Mouse (Mus musculus): ENCODE results near the gene Gm17660.

Gene Gm17660

DNA sequence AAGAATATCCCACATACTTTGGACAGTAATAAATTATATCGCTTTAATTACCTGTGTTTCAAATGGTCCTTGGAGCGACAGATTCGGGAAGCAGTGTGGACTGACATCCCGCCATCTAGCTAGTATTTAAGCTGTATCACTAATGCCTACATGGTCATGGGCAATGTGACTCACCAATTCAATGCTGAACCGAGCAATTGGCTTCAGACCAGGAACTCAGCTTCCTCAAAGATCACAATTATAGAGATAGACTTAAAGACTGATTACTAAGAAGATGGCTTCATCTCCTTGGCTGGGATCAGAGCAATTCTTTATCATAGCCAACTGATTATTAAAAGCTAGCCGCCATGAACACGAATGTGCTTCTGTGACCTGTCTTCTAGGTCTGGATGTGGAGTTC lies at the start of gene Gm17660:
Gene Gm17660, minus strand, starts transcription at position 101 of the 400 bp plus-strand sequence.
- DNase-seq (ENCODE audit: low read depth in 2 of 2, low spot score in 2 of 2) = no peak

- DNase-seq (ENCODE audit: low read depth in 2 of 2, low spot score in 2 of 2) = no peak
Observed at GRCm38 (mm10) chr5:104126561-104127320, 49.3 kb upstream of the Gm17660 start.

- DNase-seq (ENCODE audit: low read depth in 2 of 2, low spot score in 2 of 2) = no peak
Observed at GRCm38 (mm10) chr5:104124016-104124658, 46.7 kb upstream of the Gm17660 start.

DNA sequence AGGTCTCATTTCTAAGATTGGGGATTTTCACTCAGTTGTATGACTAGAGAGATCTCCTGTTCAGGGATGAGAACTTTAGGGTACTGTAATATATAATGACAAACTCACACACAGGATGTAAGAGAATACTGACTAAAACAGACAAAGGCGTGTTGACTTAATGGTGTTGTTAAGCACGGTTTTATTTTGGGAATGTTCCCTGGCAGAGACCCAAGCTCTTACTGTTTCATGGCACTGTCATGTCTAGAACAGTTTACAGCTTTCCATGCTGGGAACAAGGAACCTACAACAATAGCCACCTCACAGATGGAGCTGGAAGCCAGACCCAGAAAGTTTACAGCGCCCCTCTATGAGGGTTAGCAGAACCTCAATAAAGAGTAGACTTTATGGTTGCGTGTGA lies 38.5 kb upstream of the Gm17660 start:
- no peak for DNase-seq (ENCODE audit: low read depth in 2 of 2, low spot score in 2 of 2)

- no peak for DNase-seq (ENCODE audit: low read depth in 2 of 2, low spot score in 2 of 2)
Observed at GRCm38 (mm10) chr5:104115118-104115517, 37.7 kb upstream of the Gm17660 start.

- no peak for DNase-seq (ENCODE audit: low read depth in 2 of 2, low spot score in 2 of 2)
Observed at GRCm38 (mm10) chr5:104113491-104114172, 36.2 kb upstream of the Gm17660 start, which contains the start of gene Sparcl1. Sparcl1 (minus strand) TSS chr5:104113733.

- no peak for DNase-seq (ENCODE audit: low read depth in 2 of 2, low spot score in 2 of 2)
Observed at GRCm38 (mm10) chr5:104112511-104112910, 35.1 kb upstream of the Gm17660 start.

DNA sequence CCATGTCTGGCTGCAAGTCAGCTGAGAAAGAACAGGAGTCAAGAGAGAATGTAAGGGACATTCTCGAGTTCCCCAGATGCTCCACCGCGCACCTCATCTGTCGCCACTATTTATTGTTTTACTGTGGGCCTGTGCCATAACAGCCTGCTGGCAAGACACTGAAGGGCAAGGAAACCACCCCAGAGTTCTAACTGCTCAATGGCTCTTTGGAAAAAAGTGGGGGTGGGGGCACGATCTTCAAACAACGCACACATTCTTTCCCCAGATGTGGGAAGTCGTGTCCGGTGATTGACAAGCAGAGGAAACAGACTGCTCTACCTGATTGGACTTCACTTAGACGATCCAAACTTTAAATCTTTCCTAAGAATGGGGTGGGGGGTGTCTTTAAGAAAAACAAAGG lies 34.6 kb upstream of the Gm17660 start:
- no peak for DNase-seq (ENCODE audit: low read depth in 2 of 2, low spot score in 2 of 2)

GRCm38 (mm10) chr5:104110171-104110920 lies 32.9 kb upstream of the Gm17660 start:
- DNase-seq (ENCODE audit: low read depth in 2 of 2, low spot score in 2 of 2) = no peak

GRCm38 (mm10) chr5:104109516-104109915 lies 32.1 kb upstream of the Gm17660 start:
- no peak for DNase-seq (ENCODE audit: low read depth in 2 of 2, low spot score in 2 of 2)

DNA sequence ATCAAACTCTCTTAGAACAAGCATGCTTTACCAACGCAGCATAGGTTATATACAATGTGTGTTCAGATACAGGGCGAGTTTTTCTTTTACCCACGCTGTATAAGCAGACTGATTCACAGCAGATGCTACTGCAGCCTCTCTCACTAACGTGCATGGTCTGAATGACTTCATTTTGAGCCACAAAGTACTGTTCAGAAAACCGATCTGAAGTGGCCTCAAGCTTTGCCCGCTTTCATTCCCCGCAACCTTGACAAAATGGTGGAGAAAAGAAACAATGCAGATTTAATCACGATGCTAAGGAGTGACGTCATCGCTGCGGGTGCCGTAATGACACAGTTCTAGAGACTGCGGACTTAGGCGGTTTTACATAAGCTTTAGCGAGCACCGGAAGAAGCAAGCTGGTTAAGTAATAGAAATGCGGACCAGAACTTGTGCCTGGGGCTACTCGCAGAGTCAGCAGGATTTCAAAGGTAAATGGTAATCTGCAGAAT lies 31.5 kb upstream of the Gm17660 start:
- DNase-seq (ENCODE audit: low read depth in 2 of 2, low spot score in 2 of 2) = no peak

DNA sequence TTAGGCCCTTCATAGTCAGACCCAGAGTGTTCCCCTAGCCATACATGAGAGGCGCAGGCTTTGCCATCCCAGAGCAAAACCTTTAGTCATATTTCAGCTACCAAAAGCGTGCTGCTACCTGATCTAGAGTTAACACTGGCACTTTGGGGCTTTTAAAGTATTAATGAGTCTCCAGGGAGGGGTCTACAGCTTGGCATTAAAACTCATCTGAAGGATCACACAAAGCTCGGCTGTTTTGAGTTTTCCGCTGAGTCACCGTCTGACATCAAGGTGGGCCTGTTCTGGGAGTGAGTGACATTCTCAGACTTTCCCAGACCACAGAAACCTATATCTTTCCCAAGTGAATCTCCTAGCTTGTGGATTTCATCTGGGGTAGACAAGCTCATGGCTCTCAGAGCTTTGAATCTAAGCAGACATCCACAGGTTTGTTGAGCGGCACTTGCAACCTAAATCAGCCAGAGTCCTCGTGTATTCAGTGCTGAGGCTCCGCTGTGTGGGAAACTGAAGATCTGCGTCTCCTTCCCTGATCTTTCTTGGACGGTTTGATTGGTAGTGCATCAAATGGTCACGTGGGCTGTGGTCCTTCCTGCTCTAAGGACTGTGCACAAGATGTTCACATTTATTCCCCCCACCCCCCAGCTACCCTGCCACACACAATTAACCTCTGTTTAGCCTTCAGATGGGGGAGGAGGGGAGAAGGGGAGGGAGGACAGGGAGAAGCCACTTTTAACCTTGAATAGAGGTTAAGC lies 30.9 kb upstream of the Gm17660 start:
- DNase-seq (ENCODE audit: low read depth in 2 of 2, low spot score in 2 of 2) = no peak

DNA sequence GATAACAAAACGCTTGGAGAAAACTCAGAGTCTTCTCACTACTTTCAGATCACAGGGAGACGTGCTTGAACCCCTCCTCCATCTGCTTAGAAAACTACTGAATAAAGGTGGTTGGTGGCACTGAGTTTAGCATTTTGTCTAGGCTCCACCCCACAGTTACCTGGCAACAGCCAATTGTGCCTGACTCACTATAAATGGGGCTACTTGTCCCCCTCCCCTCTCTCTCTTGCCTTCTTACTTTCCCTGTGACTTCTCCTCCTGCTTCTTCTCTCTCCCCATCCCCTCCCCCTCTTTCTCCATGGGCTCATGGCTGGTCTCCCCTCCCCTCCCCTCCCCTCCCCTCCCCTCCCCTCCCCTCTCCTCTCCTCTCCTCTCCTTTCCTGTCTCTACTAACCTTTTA lies 26.7 kb upstream of the Gm17660 start:
- DNase-seq (ENCODE audit: low read depth in 2 of 2, low spot score in 2 of 2) = no peak

- DNase-seq (ENCODE audit: low read depth in 2 of 2, low spot score in 2 of 2) = no peak
Observed at GRCm38 (mm10) chr5:104103171-104103570, 25.8 kb upstream of the Gm17660 start.

DNA sequence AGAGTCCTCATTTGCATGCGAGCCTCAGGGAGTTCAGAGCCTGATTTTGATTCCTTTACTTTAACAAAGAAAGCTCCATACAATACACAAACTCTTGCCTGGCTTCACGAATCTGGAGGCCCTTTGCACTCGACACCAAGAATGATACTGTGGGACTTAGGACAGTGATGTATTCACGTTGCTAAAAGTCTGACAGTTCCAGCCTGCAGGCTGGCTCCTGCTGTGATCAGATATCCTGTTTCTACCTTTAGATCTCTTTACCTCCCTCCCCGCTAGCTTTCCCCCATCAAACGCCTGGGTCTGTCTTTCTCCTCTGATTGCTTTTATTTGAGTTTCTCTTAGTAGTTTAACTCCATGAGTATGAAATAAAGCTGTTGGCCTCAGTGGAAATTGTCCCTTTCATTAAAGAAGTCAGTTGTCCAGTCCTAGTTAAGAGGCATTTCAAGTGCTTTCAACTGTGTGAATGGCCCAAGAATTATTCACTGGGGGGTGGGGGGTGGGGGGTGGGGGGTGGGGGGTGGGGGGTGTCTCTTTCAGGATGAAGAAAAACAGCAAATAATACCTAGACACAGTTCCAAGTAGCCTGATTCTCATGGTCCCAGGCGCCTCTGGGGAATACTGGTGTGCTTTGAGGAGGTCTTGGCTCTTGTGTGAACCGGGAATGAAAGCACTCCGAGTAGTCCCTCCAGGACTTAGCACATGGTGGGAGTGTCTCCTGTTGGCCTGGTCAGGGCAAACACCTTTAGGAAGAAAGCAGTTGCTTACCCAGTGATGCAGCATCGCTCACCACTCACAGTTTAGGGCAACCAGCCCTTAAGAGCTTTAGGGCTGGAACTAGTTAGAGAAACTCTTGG lies 24.5 kb upstream of the Gm17660 start:
- no peak for DNase-seq (ENCODE audit: low read depth in 2 of 2, low spot score in 2 of 2)

DNA sequence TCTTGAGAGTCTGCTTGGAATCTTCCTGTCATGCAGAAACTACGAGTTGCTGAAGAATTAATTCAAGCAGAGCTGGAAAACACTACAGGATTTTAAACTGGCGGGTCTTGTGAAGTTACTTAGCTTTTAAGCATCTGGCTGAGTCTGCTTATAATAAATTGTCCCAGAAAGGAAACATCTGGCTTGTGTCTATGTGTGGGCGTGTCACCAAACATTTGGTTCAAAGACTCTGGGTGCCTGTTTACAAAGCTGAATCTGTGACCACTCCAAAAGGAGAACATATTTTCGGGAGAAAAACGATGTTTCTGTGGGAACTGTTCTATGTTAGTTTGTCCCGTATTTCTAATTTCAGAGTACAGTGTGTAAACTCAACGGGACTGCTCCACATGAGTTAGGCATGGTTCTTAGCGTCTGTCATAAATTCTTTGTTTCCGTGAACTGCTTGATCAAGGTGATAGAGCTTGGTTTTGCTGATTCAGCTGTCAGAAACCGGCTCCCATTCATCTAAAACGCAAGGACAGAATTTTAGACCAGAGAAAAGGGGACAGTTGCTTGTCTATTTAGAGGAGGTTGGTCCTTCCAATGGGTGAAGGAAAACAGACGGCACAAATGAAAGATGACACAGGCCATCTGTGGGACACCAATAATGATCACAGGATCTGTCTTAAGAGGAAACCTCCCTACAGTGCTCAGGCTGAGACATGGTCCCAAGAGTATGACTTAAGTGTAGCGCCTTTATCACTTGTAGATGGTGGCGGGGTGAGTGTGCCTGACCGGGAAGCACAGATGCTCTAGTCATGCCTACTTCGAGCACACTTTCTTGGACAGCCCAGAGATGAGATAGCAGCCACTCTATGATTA lies 18.9 kb upstream of the Gm17660 start:
- no peak for DNase-seq (ENCODE audit: low read depth in 2 of 2, low spot score in 2 of 2)

DNA sequence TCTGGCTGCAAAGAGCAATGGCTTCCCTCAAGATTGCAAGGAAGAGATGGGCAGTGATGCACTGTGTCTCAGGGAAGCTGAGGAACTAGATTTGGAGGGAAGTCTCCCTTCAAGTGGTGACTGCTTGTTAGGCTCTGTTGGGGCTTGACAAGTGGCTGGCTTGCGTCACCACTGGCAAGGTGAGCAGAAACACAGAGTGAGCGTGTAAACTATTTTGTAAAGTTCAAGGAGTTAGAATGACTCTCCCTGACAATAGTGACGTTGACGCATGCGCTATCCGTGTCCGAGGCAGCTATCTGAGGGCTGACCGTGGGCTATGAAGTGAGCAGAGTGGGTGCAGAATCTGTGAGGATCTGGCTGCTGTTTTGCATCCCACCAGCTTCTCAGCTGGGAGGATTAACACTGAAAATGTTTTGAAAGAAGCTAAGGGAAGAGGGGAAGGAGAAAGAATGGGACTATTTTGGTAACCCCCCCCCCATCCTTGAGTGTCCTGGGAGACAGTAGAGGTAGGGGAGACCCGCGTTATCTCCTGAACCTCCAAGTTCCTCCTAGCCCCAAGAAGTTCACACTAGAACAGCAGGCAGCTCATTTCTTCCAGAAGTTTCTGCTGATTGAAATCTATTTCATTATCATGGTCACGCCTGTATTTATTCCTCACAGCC lies 18.1 kb upstream of the Gm17660 start:
- DNase-seq (ENCODE audit: low read depth in 2 of 2, low spot score in 2 of 2) = no peak

DNA sequence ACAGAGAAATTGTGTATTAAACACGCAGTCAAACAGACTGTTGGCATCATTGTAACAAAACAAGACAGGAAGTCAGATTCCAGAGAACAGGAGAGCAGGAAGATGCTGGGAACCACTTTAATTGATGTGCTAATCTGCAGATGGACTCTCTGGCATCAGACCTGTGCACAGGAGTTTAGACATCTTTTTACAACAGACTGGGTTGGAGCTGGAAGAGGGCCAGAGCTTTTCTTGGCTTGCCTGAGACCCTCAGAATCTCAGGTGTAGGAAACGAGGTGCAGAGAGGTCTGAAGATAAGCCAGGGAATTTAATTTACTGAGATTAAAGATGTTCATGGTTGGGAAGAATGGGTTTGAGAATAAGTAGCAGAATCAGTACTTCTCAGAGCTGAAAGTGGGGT lies 12.3 kb upstream of the Gm17660 start:
- DNase-seq (ENCODE audit: low read depth in 2 of 2, low spot score in 2 of 2) = no peak

All from CD8-positive naive resting alpha-beta T cell, adult 2 months (primary cell).